Mouse (Mus musculus) ES-Bruce4 (cell line): ENCODE measurements at regions not wholly inside any gene's neighbourhood (a gene's known extent, or its start where the extent isn't known, plus 50 kb on each side); places are given as distances from the start of the nearest gene placed in this dataset.

Experiments used
- CTCF ChIP-seq: IDR thresholded peaks from one replicate; pipeline ENCODE4 v1.8.1; 2011; ENCODE audit warnings: low read depth, low read length
- POLR2A ChIP-seq: IDR thresholded peaks from one replicate; pipeline ENCODE4 v1.8.1; 2011; ENCODE audit warnings: low read length; ENCODE audit not compliant: insufficient read depth

GRCm38 (mm10) chr13:31405312-31405711, 150.6 kb upstream of the Foxq1 start:
- TF ChIP-seq POLR2A (no peak), CTCF (no peak)
